ENCODE assay signal across 9 mouse cellular contexts in genomic region chr4:109759031-109759430, GRCm38 (mm10).
DNase-seq lines count a peak whose midpoint lies in the region; ATAC-seq and TF ChIP-seq lines count a peak whose summit lies in the region.
"Had no signal": no experiment of that assay in that cellular context is flagged by ENCODE, and none has a peak within 500 bp of the region (broad histone marks: within the 10 kb centered on the region; RNA-seq: fewer than 3 reads in every experiment).

No protein-coding gene starts in this region.

- peak; percentile 50; the same call in 1 of the 2 replicates for ATAC-seq in forebrain, postnatal 0 days
- ATAC-seq in forebrain, embryonic 16.5 days: no peak
- ATAC-seq in midbrain, embryonic 11.5 days (ENCODE audit: low FRiP score): no peak
- no peak for ATAC-seq in midbrain, embryonic 16.5 days

- H3K27ac ChIP-seq in forebrain, postnatal 0 days (ENCODE audit: low read depth, low read length): no peak overlapping the region
- H3K27ac ChIP-seq in forebrain, embryonic 16.5 days (ENCODE audit: low read length): no peak overlapping the region
- no peak overlapping the region for H3K27ac ChIP-seq in midbrain, embryonic 11.5 days (ENCODE audit: low read depth, low read length)
- no peak overlapping the region for H3K27ac ChIP-seq in midbrain, embryonic 16.5 days (ENCODE audit: low read length)
- H3K27ac ChIP-seq: hindbrain, embryonic 15.5 days had no signal

- H3K4me1 ChIP-seq in forebrain, postnatal 0 days (ENCODE audit: insufficient read depth): no peaks in the 10 kb centered on the region
- 0 out of 2 replicates have a peak, but pooled peaks cover 4% of the 10 kb centered on the region for H3K4me1 ChIP-seq in forebrain, embryonic 16.5 days (replicated peaks; ENCODE audit: control insufficient read depth, insufficient read depth, low read length)
- H3K4me1 ChIP-seq in midbrain, embryonic 11.5 days (ENCODE audit: control insufficient read depth, insufficient read depth, low read length): peaks cover 6% of the 10 kb centered on the region
- H3K4me1 ChIP-seq in midbrain, embryonic 16.5 days (ENCODE audit: control insufficient read depth, insufficient read depth, low read length): no peaks in the 10 kb centered on the region; the same call in 1 of the 2 replicates
- H3K4me1 ChIP-seq: hindbrain, embryonic 15.5 days had no signal

- H3K9me3 ChIP-seq in forebrain, postnatal 0 days (ENCODE audit: low read length): no peaks in the 10 kb centered on the region
- no peaks in the 10 kb centered on the region for H3K9me3 ChIP-seq in forebrain, embryonic 16.5 days (ENCODE audit: control insufficient read depth, low read length)
- H3K9me3 ChIP-seq in midbrain, embryonic 11.5 days (ENCODE audit: control insufficient read depth, low read length): no peaks in the 10 kb centered on the region
- H3K9me3 ChIP-seq in midbrain, embryonic 16.5 days (replicated peaks; ENCODE audit: control insufficient read depth, low read length, poor library complexity, severe bottlenecking): no peaks in the 10 kb centered on the region
- H3K9me3 ChIP-seq: hindbrain, embryonic 15.5 days had no signal

- peak; percentile 75 for DNase-seq in forebrain, postnatal 0 days
- peak; percentile 90 for DNase-seq in midbrain, embryonic 11.5 days (ENCODE audit: low spot score, missing footprints)
- peak; percentile 29 for DNase-seq in MEL-GATA-1-ER (ENCODE audit: extremely low read depth, low read depth)
- DNase-seq in heart, postnatal 4 days: peak; percentile 52
- peak; percentile 50 for DNase-seq in mesoderm, embryonic 11.5 days (ENCODE audit: low read depth, low spot score)
- no peak for DNase-seq in frontal cortex, postnatal 14 days (ENCODE audit: low spot score in 2 of 2)

- H3K36me3 ChIP-seq in forebrain, postnatal 0 days (ENCODE audit: insufficient read depth): no peaks in the 10 kb centered on the region
- no peaks in the 10 kb centered on the region for H3K36me3 ChIP-seq in forebrain, embryonic 16.5 days (ENCODE audit: control insufficient read depth, insufficient read depth)
- no peaks in the 10 kb centered on the region for H3K36me3 ChIP-seq in midbrain, embryonic 11.5 days (ENCODE audit: control insufficient read depth, insufficient read depth, low read length)
- no peaks in the 10 kb centered on the region for H3K36me3 ChIP-seq in midbrain, embryonic 16.5 days (ENCODE audit: control insufficient read depth, insufficient read depth, low read length)
- H3K36me3 ChIP-seq: hindbrain, embryonic 15.5 days had no signal

- H3K4me3 ChIP-seq in forebrain, postnatal 0 days (ENCODE audit: low read depth, low read length): no peak overlapping the region
- H3K4me3 ChIP-seq in forebrain, embryonic 16.5 days (replicated peaks; ENCODE audit: low read length): no peak overlapping the region
- H3K4me3 ChIP-seq in midbrain, embryonic 11.5 days (ENCODE audit: low read depth, low read length): no peak overlapping the region
- H3K4me3 ChIP-seq in midbrain, embryonic 16.5 days (ENCODE audit: low read depth, low read length): no peak overlapping the region
- H3K4me3 ChIP-seq: hindbrain, embryonic 15.5 days had no signal

- WGBS in forebrain, postnatal 0 days: 4% methylated on average over 2 of the region's 2 CpGs
- 6% methylated on average over 2 of the region's 2 CpGs for whole genome bisulfite sequencing in forebrain, embryonic 16.5 days
- WGBS in midbrain, embryonic 11.5 days: 24% methylated on average over 2 of the region's 2 CpGs
- 8% methylated on average over 2 of the region's 2 CpGs for WGBS in midbrain, embryonic 16.5 days

- peak; percentile 75 for TF ChIP-seq CTCF in forebrain, postnatal 0 days (IDR thresholded peaks at IDR 0.05; ENCODE audit: low read depth)

- H3K9ac ChIP-seq in forebrain, postnatal 0 days: no peak overlapping the region
- H3K9ac ChIP-seq in forebrain, embryonic 16.5 days (replicated peaks; ENCODE audit: low read depth, low read length): no peak overlapping the region
- no peak overlapping the region for H3K9ac ChIP-seq in midbrain, embryonic 11.5 days (ENCODE audit: low read length)
- no peak overlapping the region for H3K9ac ChIP-seq in midbrain, embryonic 16.5 days (ENCODE audit: low read depth, low read length)
- H3K9ac ChIP-seq: hindbrain, embryonic 15.5 days had no signal

- no peak overlapping the region for H3K4me2 ChIP-seq in forebrain, postnatal 0 days (ENCODE audit: low read depth)
- no peak overlapping the region for H3K4me2 ChIP-seq in forebrain, embryonic 16.5 days (ENCODE audit: low read length)
- H3K4me2 ChIP-seq in midbrain, embryonic 11.5 days: no peak overlapping the region
- no peak overlapping the region for H3K4me2 ChIP-seq in midbrain, embryonic 16.5 days (ENCODE audit: low read length)
- H3K4me2 ChIP-seq: hindbrain, embryonic 15.5 days had no signal

- no peaks in the 10 kb centered on the region for H3K27me3 ChIP-seq in forebrain, postnatal 0 days (ENCODE audit: insufficient read depth, low read length)
- H3K27me3 ChIP-seq in forebrain, embryonic 16.5 days (replicated peaks; ENCODE audit: control insufficient read depth, insufficient read depth, low read length): no peaks in the 10 kb centered on the region
- no peaks in the 10 kb centered on the region for H3K27me3 ChIP-seq in midbrain, embryonic 11.5 days (ENCODE audit: control insufficient read depth, insufficient read depth, low read length)
- no peaks in the 10 kb centered on the region for H3K27me3 ChIP-seq in midbrain, embryonic 16.5 days (ENCODE audit: control insufficient read depth, insufficient read depth, low read depth, low read length)
- H3K27me3 ChIP-seq: hindbrain, embryonic 15.5 days had no signal

Comparison
In these comparisons a context has a peak if more than half of its experiments do, and no peak if none do; other contexts are left out.
1. DNase-seq: peak in forebrain, postnatal 0 days (single experiment), midbrain, embryonic 11.5 days (single experiment), MEL-GATA-1-ER (single experiment), heart, postnatal 4 days (single experiment) and mesoderm, embryonic 11.5 days (single experiment); none in frontal cortex, postnatal 14 days (0 of 2).